Mouse (Mus musculus) gastrocnemius, postnatal 4 days (tissue): ENCODE results near the gene Sec22a. TPM values are rescaled to one million over a fixed set of nuclear protein-coding genes. Genes with fewer than 3 reads are reported as not detected.

Experiments
- total RNA-seq, 2 experiments: library from RNA; stranded (reverse); gene quantifications; 2 replicates each; pipeline ENCODE4 v1.2.3; 2021

The Sec22a gene
- total RNA-seq, 2 experiments from 2014 or later, result 10.9 to 13.6 TPM

Other genes starting within 250 kb of the Sec22a start
- 1 to 10 TPM; 4.7 to 5.9 TPM for gene Adcy5, start 209.0 kb downstream of the Sec22a start, total RNA-seq
- gene Pdia5, start 127.0 kb upstream of the Sec22a start, total RNA-seq, result 10 to 100 TPM; 16.9 to 19.6 TPM
- gene Sema5b, start 177.2 kb upstream of the Sec22a start, total RNA-seq, result 1 to 10 TPM; 6.8 to 7.2 TPM